Mouse (Mus musculus) stomach, postnatal 0 days (tissue): ENCODE data around the gene Tns3.

Source experiments
- CTCF ChIP-seq: IDR thresholded peaks from 2 replicates; pipeline ENCODE4 v1.5.1; 2016; ENCODE audit warnings: antibody characterized with exemption, low read depth, mild to moderate bottlenecking, moderate library complexity
- EP300 ChIP-seq: optimal IDR thresholded peaks from 2 replicates; pipeline ENCODE3; 2016; ENCODE audit warnings: antibody characterized with exemption

DNA sequence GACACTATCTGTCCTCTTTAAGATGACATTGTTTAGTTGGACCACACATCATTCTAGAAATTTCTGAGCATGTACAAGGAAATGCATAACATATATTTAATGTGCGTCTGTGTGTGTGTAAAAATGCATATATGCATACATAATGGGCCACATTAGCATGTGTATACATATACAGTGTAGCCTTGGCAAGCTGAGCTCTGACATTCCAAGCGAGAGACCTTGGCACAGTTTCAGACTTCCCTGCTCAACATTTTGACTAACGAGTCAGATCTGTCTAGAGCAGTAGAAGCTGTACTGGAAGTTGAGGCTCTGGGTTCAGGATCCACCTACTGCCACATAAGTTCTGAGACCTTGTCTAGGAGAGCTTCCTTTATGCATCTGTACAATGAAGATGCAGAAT, 17.0 kb upstream of the Tns3 start:
- TF ChIP-seq CTCF (no peak), EP300 (no peak)
